Mouse (Mus musculus) midbrain, embryonic 15.5 days (tissue): ENCODE results near the gene Dhx37. TPM values are rescaled to one million over a fixed set of nuclear protein-coding genes. Genes with fewer than 3 reads are reported as not detected.

Source experiments
- ATAC-seq: fragments of 200-750 bp; cut with Nextera tagmentation; replicated peaks from 2 replicates; pipeline ENCODE4 v1.8.0; 2017; ENCODE audit warnings: moderate TSS enrichment
- H3K27ac ChIP-seq: fragments of 300-500 bp; sonication (generic); 2 replicates; pipeline ENCODE4 v1.5.1; 2015; ENCODE audit warnings: mild to moderate bottlenecking, inconsistent platforms
- H3K27me3 ChIP-seq: fragments of 300-500 bp; sonication (generic); replicated peaks from 2 replicates; pipeline ENCODE4 v1.6.1; 2015; ENCODE audit warnings: inconsistent platforms
- H3K36me3 ChIP-seq: fragments of 300-500 bp; sonication (generic); replicated peaks from 2 replicates; pipeline ENCODE4 v1.6.1; 2015; ENCODE audit warnings: inconsistent platforms
- H3K4me1 ChIP-seq: fragments of 300-500 bp; sonication (generic); 2 replicates; pipeline ENCODE4 v1.6.1; 2015; ENCODE audit warnings: inconsistent platforms
- H3K4me2 ChIP-seq: fragments of 300-500 bp; sonication (generic); 2 replicates; pipeline ENCODE4 v1.6.1; 2015; ENCODE audit warnings: inconsistent platforms, mild to moderate bottlenecking, moderate library complexity
- H3K4me3 ChIP-seq: fragments of 300-500 bp; sonication (generic); 2 replicates; pipeline ENCODE4 v1.5.1; 2015; ENCODE audit warnings: mild to moderate bottlenecking, inconsistent platforms
- H3K9ac ChIP-seq: fragments of 300-500 bp; sonication (generic); 2 replicates; pipeline ENCODE4 v1.6.1; 2015; ENCODE audit warnings: mild to moderate bottlenecking, inconsistent platforms
- H3K9me3 ChIP-seq: fragments of 300-500 bp; sonication (generic); 2 replicates; pipeline ENCODE4 v1.6.1; 2016; ENCODE audit warnings: inconsistent platforms
- WGBS: fragments of 180-500 bp; shearing (Covaris S2); methylation state at CpG from one replicate; pipeline ENCODE4 v1.1.7; 2015; ENCODE audit warnings: mixed read lengths; 5-methylcytosine and 5-hydroxymethylcytosine counted together
- polyA plus RNA-seq: library from polyadenylated mRNA; unstranded; fragments of >200 nt; fragmentation: Nextera tagmentation; extraction: Ambion mirVana; gene quantifications from 2 replicates; pipeline ENCODE4 v1.2.1, GENCODE M21; 2015

Gene Dhx37
- polyA plus RNA-seq, 1 experiment from 2014 or later = 14.8 TPM

- no peak overlapping the region for H3K4me3 ChIP-seq
- no peak overlapping the region for H3K9ac ChIP-seq
- H3K4me2 ChIP-seq = no peak overlapping the region
- no peaks in the 10 kb centered on the region for H3K27me3 ChIP-seq
- WGBS = 89% methylated on average over 14 of the region's 14 CpGs
- H3K27ac ChIP-seq = no peak overlapping the region
- no peak for ATAC-seq
- no peaks in the 10 kb centered on the region for H3K9me3 ChIP-seq
- peaks cover 7% of the 10 kb centered on the region for H3K4me1 ChIP-seq
- no peaks in the 10 kb centered on the region for H3K36me3 ChIP-seq
These were observed 33.3 kb upstream of the Dhx37 start for GRCm38 (mm10) chr5:125467261-125467660.

- WGBS = 92% methylated on average over 5 of the region's 5 CpGs
- Histone ChIP-seq H3K27ac (peak overlapping the region; percentile 73; the same call in 1 of the 2 replicates), H3K4me1 (peaks cover 7% of the 10 kb centered on the region), H3K9me3 (no peaks in the 10 kb centered on the region), H3K27me3 (no peaks in the 10 kb centered on the region), H3K9ac (no peak overlapping the region), H3K4me3 (no peak overlapping the region), H3K36me3 (no peaks in the 10 kb centered on the region), H3K4me2 (no peak overlapping the region)
- no peak for ATAC-seq
These were observed 32.6 kb upstream of the Dhx37 start for GRCm38 (mm10) chr5:125466483-125466882.

- Histone ChIP-seq H3K9ac (peak overlapping the region; percentile 31; the same call in 1 of the 2 replicates), H3K4me3 (peak overlapping the region; percentile 34), H3K9me3 (no peaks in the 10 kb centered on the region), H3K4me2 (peak overlapping the region; percentile 53), H3K4me1 (peaks cover 7% of the 10 kb centered on the region), H3K27me3 (no peaks in the 10 kb centered on the region), H3K27ac (peak overlapping the region; percentile 73), H3K36me3 (no peaks in the 10 kb centered on the region)
- under 1% methylated on average over 25 of the region's 25 CpGs for WGBS
- peak; percentile 99 for ATAC-seq
These were observed 31.8 kb upstream of the Dhx37 start for GRCm38 (mm10) chr5:125465701-125466106.

GRCm38 (mm10) chr5:125465192-125465591 lies 31.3 kb upstream of the Dhx37 start:
- H3K4me1 ChIP-seq = peaks cover 7% of the 10 kb centered on the region
- H3K36me3 ChIP-seq = no peaks in the 10 kb centered on the region
- H3K9me3 ChIP-seq = no peaks in the 10 kb centered on the region
- peak overlapping the region; percentile 34 for H3K4me3 ChIP-seq
- ATAC-seq = peak; percentile 37
- H3K9ac ChIP-seq = no peak overlapping the region
- peak overlapping the region; percentile 67 for H3K27ac ChIP-seq
- no peaks in the 10 kb centered on the region for H3K27me3 ChIP-seq
- WGBS = 44% methylated on average over 7 of the region's 7 CpGs
- H3K4me2 ChIP-seq = peak overlapping the region; percentile 53

GRCm38 (mm10) chr5:125461868-125462445 lies 28.0 kb upstream of the Dhx37 start:
- H3K36me3 ChIP-seq = no peaks in the 10 kb centered on the region
- no peak overlapping the region for H3K4me2 ChIP-seq
- H3K4me1 ChIP-seq = peaks cover 7% of the 10 kb centered on the region
- no peak overlapping the region for H3K27ac ChIP-seq
- no peaks in the 10 kb centered on the region for H3K9me3 ChIP-seq
- no peak overlapping the region for H3K9ac ChIP-seq
- H3K27me3 ChIP-seq = no peaks in the 10 kb centered on the region
- WGBS = 53% methylated on average over 10 of the region's 10 CpGs
- no peak for ATAC-seq
- H3K4me3 ChIP-seq = no peak overlapping the region

GRCm38 (mm10) chr5:125460574-125460973 lies 26.7 kb upstream of the Dhx37 start:
- Histone ChIP-seq H3K9ac (no peak overlapping the region), H3K36me3 (peaks cover 8% of the 10 kb centered on the region), H3K27me3 (no peaks in the 10 kb centered on the region), H3K27ac (no peak overlapping the region), H3K4me2 (no peak overlapping the region), H3K4me1 (peaks cover 7% of the 10 kb centered on the region), H3K9me3 (no peaks in the 10 kb centered on the region), H3K4me3 (no peak overlapping the region)
- no peak for ATAC-seq
- WGBS = 94% methylated on average over 3 of the region's 3 CpGs

GRCm38 (mm10) chr5:125457538-125457937 lies 23.6 kb upstream of the Dhx37 start:
- Histone ChIP-seq H3K27me3 (no peaks in the 10 kb centered on the region), H3K27ac (no peak overlapping the region), H3K9me3 (no peaks in the 10 kb centered on the region), H3K4me3 (no peak overlapping the region), H3K4me2 (no peak overlapping the region), H3K9ac (no peak overlapping the region), H3K36me3 (peaks cover 15% of the 10 kb centered on the region), H3K4me1 (no peaks in the 10 kb centered on the region)
- ATAC-seq = no peak
- WGBS = 92% methylated on average over 6 of the region's 6 CpGs

- no peak for ATAC-seq
- Histone ChIP-seq H3K36me3 (peaks cover 15% of the 10 kb centered on the region), H3K4me3 (no peak overlapping the region), H3K27me3 (no peaks in the 10 kb centered on the region), H3K4me2 (no peak overlapping the region), H3K9ac (no peak overlapping the region), H3K4me1 (no peaks in the 10 kb centered on the region), H3K27ac (no peak overlapping the region), H3K9me3 (no peaks in the 10 kb centered on the region)
- 90% methylated on average over 6 of the region's 6 CpGs for WGBS
These were observed 22.2 kb upstream of the Dhx37 start for GRCm38 (mm10) chr5:125456100-125456499.

- Histone ChIP-seq H3K27ac (no peak overlapping the region), H3K4me2 (no peak overlapping the region), H3K4me3 (no peak overlapping the region), H3K9me3 (no peaks in the 10 kb centered on the region), H3K9ac (no peak overlapping the region), H3K4me1 (no peaks in the 10 kb centered on the region), H3K27me3 (no peaks in the 10 kb centered on the region), H3K36me3 (peaks cover 15% of the 10 kb centered on the region)
- WGBS = 91% methylated on average over 9 of the region's 9 CpGs
- ATAC-seq = no peak
These were observed 18.7 kb upstream of the Dhx37 start for GRCm38 (mm10) chr5:125452573-125452972.

GRCm38 (mm10) chr5:125449306-125449705 lies 15.4 kb upstream of the Dhx37 start:
- no peaks in the 10 kb centered on the region for H3K9me3 ChIP-seq
- no peak for ATAC-seq
- 0 out of 2 replicates have a peak, but pooled peaks cover 5% of the 10 kb centered on the region for H3K4me1 ChIP-seq
- 84% methylated on average over 5 of the region's 5 CpGs for WGBS
- no peak overlapping the region for H3K4me2 ChIP-seq
- no peak overlapping the region for H3K9ac ChIP-seq
- H3K4me3 ChIP-seq = no peak overlapping the region
- no peaks in the 10 kb centered on the region for H3K27me3 ChIP-seq
- no peak overlapping the region for H3K27ac ChIP-seq
- H3K36me3 ChIP-seq = no peaks in the 10 kb centered on the region

- WGBS = 95% methylated on average over 4 of the region's 4 CpGs
- Histone ChIP-seq H3K27me3 (no peaks in the 10 kb centered on the region), H3K4me2 (no peak overlapping the region), H3K27ac (no peak overlapping the region), H3K9me3 (no peaks in the 10 kb centered on the region), H3K4me1 (0 out of 2 replicates have a peak, but pooled peaks cover 5% of the 10 kb centered on the region), H3K9ac (no peak overlapping the region), H3K4me3 (no peak overlapping the region), H3K36me3 (no peaks in the 10 kb centered on the region)
- ATAC-seq = no peak
These were observed 14.7 kb upstream of the Dhx37 start for GRCm38 (mm10) chr5:125448631-125449030.

GRCm38 (mm10) chr5:125448026-125448425 lies 14.1 kb upstream of the Dhx37 start:
- no peak overlapping the region for H3K9ac ChIP-seq
- no peak overlapping the region for H3K27ac ChIP-seq
- no peak overlapping the region for H3K4me3 ChIP-seq
- no peaks in the 10 kb centered on the region for H3K9me3 ChIP-seq
- H3K4me2 ChIP-seq = no peak overlapping the region
- ATAC-seq = no peak
- WGBS = 78% methylated on average over 3 of the region's 3 CpGs
- H3K4me1 ChIP-seq = peaks cover 8% of the 10 kb centered on the region
- H3K36me3 ChIP-seq = no peaks in the 10 kb centered on the region
- no peaks in the 10 kb centered on the region for H3K27me3 ChIP-seq

GRCm38 (mm10) chr5:125446344-125446743 lies 12.4 kb upstream of the Dhx37 start:
- 79% methylated on average over 7 of the region's 7 CpGs for WGBS
- Histone ChIP-seq H3K9ac (no peak overlapping the region), H3K27me3 (no peaks in the 10 kb centered on the region), H3K27ac (no peak overlapping the region), H3K4me3 (no peak overlapping the region), H3K36me3 (no peaks in the 10 kb centered on the region), H3K9me3 (no peaks in the 10 kb centered on the region), H3K4me2 (no peak overlapping the region), H3K4me1 (peaks cover 18% of the 10 kb centered on the region)
- ATAC-seq = no peak
